10 mouse cellular contexts compared by ENCODE assay signal in genomic region chr8:86328626-86329025, GRCm38 (mm10).
A peak's percentile ranks its signal among the peaks of the same experiment; 100 is the strongest.
DNase-seq lines count a peak whose midpoint lies in the region; ATAC-seq and TF ChIP-seq lines count a peak whose summit lies in the region.
"Had no signal": no experiment of that assay in that cellular context is flagged by ENCODE, and none has a peak within 500 bp of the region (broad histone marks: within the 10 kb centered on the region; RNA-seq: fewer than 3 reads in every experiment).

No protein-coding gene starts in this region.

- 0 out of 2 replicates have a peak, but pooled peaks have one; percentile 41 for ATAC-seq in embryonic facial prominence, embryonic 14.5 days (ENCODE audit: low read depth)
- peak; percentile 91 for ATAC-seq in frontal cortex, adult (ENCODE audit: low TSS enrichment)
- no peak; the same call in 1 of the 2 replicates for ATAC-seq in midbrain, embryonic 15.5 days (replicated peaks)
- no peak for ATAC-seq in erythroid progenitor cell, adult 5-6 weeks (replicated peaks; ENCODE audit: low FRiP score, poor library complexity, severe bottlenecking)

- no peak overlapping the region for H3K27ac ChIP-seq in embryonic facial prominence, embryonic 14.5 days (replicated peaks; ENCODE audit: low read depth, low read length)
- no peak overlapping the region for H3K27ac ChIP-seq in embryonic facial prominence, embryonic 10.5 days (replicated peaks)
- peak overlapping the region; percentile 31 for H3K27ac ChIP-seq in midbrain, embryonic 15.5 days
- H3K27ac ChIP-seq: macrophage had no signal

- no peak overlapping the region for H3K4me3 ChIP-seq in embryonic facial prominence, embryonic 14.5 days (ENCODE audit: low read depth, low read length)
- H3K4me3 ChIP-seq in embryonic facial prominence, embryonic 10.5 days = no peak overlapping the region
- no peak overlapping the region for H3K4me3 ChIP-seq in midbrain, embryonic 15.5 days

- DNase-seq in embryonic facial prominence, embryonic 14.5 days (ENCODE audit: low spot score) = peak; percentile 35
- no peak for DNase-seq in embryonic facial prominence, embryonic 10.5 days (ENCODE audit: low spot score)
- DNase-seq in brain, embryonic 14.5 days (ENCODE audit: low read depth) = peak; percentile 82
- no peak for DNase-seq in lung, postnatal 4 days
- no peak for DNase-seq in ovary, postnatal 14 days (ENCODE audit: low spot score)
- DNase-seq: kidney, postnatal 4 days had no signal

- no peaks in the 10 kb centered on the region for H3K9me3 ChIP-seq in embryonic facial prominence, embryonic 14.5 days (ENCODE audit: control insufficient read depth, low read length)
- no peaks in the 10 kb centered on the region for H3K9me3 ChIP-seq in embryonic facial prominence, embryonic 10.5 days
- no peaks in the 10 kb centered on the region for H3K9me3 ChIP-seq in midbrain, embryonic 15.5 days

- no peak for TF ChIP-seq POLR2A in brain, embryonic 14.5 days (IDR thresholded peaks at IDR 0.05; ENCODE audit: borderline replicate concordance, extremely low read depth, insufficient read depth, insufficient read length, poor library complexity, severe bottlenecking)

- H3K4me1 ChIP-seq in embryonic facial prominence, embryonic 14.5 days (ENCODE audit: control insufficient read depth, insufficient read depth, low read length) = no peaks in the 10 kb centered on the region
- no peaks in the 10 kb centered on the region for H3K4me1 ChIP-seq in embryonic facial prominence, embryonic 10.5 days
- peaks cover 15% of the 10 kb centered on the region for H3K4me1 ChIP-seq in midbrain, embryonic 15.5 days

- H3K4me2 ChIP-seq in embryonic facial prominence, embryonic 14.5 days (ENCODE audit: low read depth, low read length) = no peak overlapping the region
- H3K4me2 ChIP-seq in midbrain, embryonic 15.5 days = no peak overlapping the region

- no peak for TF ChIP-seq CTCF in brain, embryonic 14.5 days (IDR thresholded peaks at IDR 0.05; ENCODE audit: borderline replicate concordance, extremely low read depth, insufficient read depth, insufficient read length)

- no peak overlapping the region for H3K9ac ChIP-seq in embryonic facial prominence, embryonic 14.5 days (ENCODE audit: low read depth, low read length)
- H3K9ac ChIP-seq in midbrain, embryonic 15.5 days = no peak overlapping the region

- 51% methylated on average over 7 of the region's 7 CpGs for WGBS in embryonic facial prominence, embryonic 14.5 days
- 53% methylated on average over 7 of the region's 7 CpGs for WGBS in embryonic facial prominence, embryonic 10.5 days
- 18% methylated on average over 7 of the region's 7 CpGs for WGBS in midbrain, embryonic 15.5 days

- no peaks in the 10 kb centered on the region for H3K27me3 ChIP-seq in embryonic facial prominence, embryonic 14.5 days (replicated peaks; ENCODE audit: control insufficient read depth, insufficient read depth, low read length)
- H3K27me3 ChIP-seq in embryonic facial prominence, embryonic 10.5 days (replicated peaks; ENCODE audit: low read depth, poor library complexity, severe bottlenecking) = peaks cover 5% of the 10 kb centered on the region; the same call in 1 of the 2 replicates
- no peaks in the 10 kb centered on the region for H3K27me3 ChIP-seq in midbrain, embryonic 15.5 days (replicated peaks)

- no peaks in the 10 kb centered on the region for H3K36me3 ChIP-seq in embryonic facial prominence, embryonic 14.5 days (ENCODE audit: control insufficient read depth, insufficient read depth, low read length)
- no peaks in the 10 kb centered on the region for H3K36me3 ChIP-seq in embryonic facial prominence, embryonic 10.5 days (replicated peaks)
- no peaks in the 10 kb centered on the region for H3K36me3 ChIP-seq in midbrain, embryonic 15.5 days (replicated peaks)

Comparison
In these comparisons a context has a peak if more than half of its experiments do, and no peak if none do; other contexts are left out.
1. DNase-seq: peak in embryonic facial prominence, embryonic 14.5 days (single experiment) and brain, embryonic 14.5 days (single experiment); none in embryonic facial prominence, embryonic 10.5 days (single experiment), lung, postnatal 4 days (0 of 2) and ovary, postnatal 14 days (single experiment).
2. ATAC-seq: peak in embryonic facial prominence, embryonic 14.5 days (single experiment) and frontal cortex, adult (single experiment); none in midbrain, embryonic 15.5 days (single experiment) and erythroid progenitor cell, adult 5-6 weeks (single experiment).